Mouse (Mus musculus) regulatory T cell (primary cell): ENCODE measurements around the gene Amigo3.
"Not testable (repeated sequence)": the region's sequence is repeated elsewhere in the genome, so short reads cannot be mapped to it uniquely, and the experiment has no call there.

ENCODE experiments used
- in situ Hi-C: fragments of 300-600 bp; cut with MboI, MseI; formaldehyde crosslinking; loops from one replicate; pipeline ENCODE4 v1.15.1; 2025; ENCODE audit warnings: high pct_unique_total_duplicates

Gene Amigo3

DNA sequence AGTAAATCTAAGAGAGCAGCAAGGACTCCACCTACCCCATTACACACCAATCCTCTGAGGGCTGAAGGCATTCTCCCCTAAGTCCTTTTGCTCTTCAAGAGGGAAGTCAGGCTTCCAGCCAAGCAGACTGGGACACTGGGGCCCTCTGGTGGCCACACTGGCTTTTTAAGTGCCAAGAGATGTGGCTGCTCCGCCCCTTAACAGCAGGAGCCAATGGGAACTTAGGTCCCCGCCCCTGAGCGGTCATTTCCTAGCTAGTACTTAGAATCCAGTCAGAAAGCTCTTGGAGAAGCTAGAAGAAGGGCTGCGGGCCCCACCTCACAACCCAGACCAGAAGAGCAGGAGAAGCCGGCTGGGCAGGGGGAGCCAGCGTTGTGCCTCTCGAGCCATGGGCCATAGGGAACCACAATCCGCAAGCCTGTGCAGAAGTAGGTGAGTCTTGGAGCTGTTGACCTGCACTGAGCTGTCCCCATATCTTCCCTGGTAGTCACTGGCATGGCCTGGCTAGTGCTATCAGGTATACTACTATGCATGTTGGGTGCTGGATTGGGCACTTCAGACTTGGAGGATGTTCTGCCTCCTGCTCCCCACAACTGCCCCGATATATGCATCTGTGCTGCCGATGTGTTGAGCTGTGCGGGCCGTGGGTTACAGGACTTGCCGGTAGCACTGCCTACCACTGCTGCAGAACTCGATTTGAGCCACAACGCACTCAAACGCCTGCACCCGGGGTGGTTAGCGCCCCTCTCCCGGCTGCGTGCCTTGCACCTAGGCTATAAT lies at the start of gene Amigo3:
TSS of gene Amigo3 (plus strand) at position 275 of the 780 bp plus-strand sequence.
- in situ Hi-C loops, result no loop called here

DNA sequence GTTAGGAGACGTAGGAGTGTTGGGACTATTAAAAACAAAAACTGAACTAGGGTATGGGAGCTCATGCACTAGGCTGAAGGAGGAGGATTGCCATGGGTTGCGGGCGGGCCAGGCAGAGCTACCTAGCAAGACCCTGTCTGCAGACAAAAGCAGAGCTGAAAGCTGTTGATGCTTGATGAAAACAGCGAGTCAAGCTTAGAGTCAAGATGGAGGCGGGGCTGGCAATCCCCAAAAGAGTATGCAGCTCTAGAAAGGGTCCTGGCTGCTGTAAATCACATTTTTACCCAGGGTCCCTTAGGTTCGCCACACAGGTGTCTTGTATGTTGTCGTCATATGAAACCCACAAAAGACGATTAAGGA lies 49.4 kb upstream of the Amigo3 start:
- in situ Hi-C loops, result no loop called here

DNA sequence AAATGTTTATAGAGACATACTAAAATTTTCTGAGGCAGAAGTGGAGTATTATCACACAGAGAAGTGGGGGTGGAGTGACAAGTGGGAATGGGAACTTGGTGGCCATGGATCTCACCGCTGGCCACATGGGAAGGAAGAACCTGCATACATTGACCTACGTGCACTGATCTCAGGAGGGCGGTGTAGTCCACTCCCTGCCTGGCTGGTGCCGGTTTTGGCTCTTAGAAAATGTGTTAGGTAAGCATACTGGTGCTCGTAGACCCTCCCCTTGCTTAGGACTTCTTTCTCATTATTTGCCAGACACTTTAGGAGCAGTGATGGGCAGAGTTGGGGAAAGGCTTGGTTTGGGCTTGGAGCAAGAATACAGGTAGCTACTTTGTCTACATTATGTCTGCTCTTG lies 44.9 kb upstream of the Amigo3 start:
- in situ Hi-C loops, result no loop called here

DNA sequence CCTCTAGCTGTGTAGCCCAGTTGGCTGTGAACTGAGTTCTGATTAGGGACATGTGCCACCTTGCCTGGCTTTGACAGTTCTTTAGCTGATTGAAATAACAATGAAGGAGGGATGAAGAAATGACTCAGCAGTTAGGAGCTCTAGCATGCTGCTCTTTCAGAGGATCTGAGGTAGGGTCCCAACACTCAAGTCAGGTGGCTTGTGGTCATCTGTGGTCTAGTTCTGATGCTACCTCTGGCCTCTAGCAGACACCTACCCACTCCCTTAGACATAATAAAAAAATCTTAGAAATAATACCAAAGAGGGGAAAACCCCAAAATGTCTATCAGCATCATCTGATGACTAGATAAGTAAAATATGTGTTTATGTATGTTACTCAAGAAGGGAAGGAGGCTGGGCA lies 42.6 kb upstream of the Amigo3 start:
- in situ Hi-C loops, result no loop called here

DNA sequence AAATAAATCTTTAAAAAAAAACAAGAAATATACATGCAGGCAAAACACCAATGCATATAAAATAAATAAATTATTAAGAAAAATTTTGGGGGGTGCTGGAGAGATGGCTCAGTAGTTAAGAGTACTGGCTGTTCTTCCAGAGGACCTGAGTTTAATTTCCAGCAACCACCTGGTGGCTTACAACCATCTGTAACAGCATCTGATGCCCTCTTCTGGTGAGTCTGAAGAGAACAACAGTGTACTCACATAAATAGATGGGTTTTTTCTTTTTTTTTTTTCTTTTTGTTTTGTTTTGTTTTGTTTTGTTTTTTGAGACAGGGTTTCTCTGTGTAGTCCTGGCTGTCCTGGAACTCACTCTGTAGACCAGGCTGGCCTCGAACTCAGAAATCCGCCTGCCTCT lies 39.4 kb upstream of the Amigo3 start:
- in situ Hi-C loops, result not testable (repeated sequence)

DNA sequence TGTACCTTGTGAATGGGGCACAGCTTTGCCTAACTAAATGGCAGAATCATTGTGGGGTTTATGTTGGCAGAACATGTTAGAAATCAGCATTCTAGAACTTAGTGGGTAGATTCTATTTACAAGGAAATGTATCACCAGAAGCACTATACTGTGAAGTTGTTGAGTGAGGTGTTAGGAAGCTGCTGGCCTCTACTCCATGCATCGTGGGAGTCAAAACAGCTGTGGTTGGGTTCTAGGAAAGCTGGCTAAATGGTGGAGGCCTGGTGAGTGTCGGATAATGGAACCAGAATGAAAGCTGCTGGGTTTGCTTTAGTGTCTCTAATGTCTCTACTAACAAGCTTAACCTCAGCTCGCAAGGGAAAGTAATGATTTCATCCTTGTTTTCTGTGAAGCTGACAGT lies 35.8 kb upstream of the Amigo3 start:
- in situ Hi-C loops, result loop anchor here (5.0 kb wide), 1 partner anchor 50 kb away; no protein-coding TSS in a partner anchor

DNA sequence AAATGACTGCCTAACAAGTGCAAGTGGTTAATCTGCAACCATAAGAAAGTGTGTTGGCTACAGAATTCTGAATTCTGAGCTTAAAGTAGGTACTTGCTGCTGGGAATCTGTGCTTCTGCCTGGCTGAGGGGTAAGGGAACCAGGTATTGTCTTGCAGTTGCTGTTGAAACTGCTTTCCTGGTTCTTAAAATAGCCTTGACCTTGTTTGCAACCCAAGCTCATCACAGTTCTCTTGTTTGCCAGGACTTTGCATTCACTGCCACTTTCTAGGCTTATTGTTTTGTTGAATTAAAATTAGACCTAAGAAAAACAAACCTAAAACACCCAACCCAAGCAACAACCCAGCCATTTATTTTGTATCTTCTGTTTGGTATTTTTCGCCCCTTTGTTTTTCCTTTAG lies 32.2 kb upstream of the Amigo3 start:
- in situ Hi-C loops, result no loop called here

DNA sequence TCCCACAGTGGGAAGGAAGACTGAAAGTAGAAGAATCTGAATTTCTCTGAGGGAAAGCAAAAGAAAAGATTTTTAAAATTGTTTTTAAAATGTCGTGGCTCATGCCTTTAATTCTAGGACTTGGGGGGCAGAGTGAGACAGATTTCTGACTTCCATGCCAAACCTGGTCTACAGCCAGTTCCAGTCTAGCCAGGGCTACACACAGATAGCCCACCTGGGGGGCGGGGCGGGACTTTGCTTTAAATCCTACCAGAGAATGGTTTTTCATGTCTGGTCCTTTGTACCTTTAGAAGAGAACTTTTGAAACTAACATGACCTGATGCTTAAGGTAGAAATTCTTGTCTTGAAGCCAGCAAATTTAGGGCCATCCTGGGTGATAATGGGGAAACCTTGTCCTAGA lies 29.7 kb upstream of the Amigo3 start:
- in situ Hi-C loops, result no loop called here

DNA sequence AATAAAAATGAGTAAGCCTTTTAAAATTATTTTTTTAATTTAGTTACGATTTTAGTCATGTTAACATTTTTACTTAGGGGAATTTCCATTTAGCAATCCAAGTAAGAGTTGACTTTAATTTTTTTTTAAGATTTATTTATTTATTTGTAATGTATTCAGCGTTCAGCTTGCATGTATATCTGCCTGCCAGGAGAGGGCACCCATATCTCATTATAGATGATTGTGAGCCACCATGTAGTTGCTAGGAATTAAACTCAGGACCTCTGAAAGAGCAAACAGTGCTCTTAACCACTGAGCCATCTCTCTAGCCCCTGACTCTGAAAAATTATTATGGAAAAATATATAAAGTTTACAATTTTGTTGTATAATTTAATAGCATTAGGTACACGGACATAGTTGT lies 26.4 kb upstream of the Amigo3 start:
- in situ Hi-C loops, result no loop called here

DNA sequence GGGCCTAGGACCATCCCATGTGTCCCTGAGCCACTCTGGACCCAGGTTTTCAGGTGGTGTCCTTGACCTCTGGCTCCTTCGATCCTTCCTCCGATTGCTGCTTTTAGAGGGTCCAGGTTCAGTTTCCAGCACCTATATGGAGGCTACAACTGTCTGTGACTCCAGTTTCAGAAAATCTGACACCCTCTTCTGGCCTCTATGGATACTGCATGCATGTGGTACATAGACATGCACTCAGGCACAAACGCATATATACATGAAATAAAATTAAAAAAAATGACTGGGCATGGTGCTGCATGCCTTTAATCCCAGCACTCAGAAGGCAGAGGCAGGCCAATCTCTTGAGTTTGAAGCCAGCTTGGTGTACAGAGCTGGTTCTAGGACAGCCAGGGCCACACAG lies 25.1 kb upstream of the Amigo3 start:
- in situ Hi-C loops, result no loop called here

DNA sequence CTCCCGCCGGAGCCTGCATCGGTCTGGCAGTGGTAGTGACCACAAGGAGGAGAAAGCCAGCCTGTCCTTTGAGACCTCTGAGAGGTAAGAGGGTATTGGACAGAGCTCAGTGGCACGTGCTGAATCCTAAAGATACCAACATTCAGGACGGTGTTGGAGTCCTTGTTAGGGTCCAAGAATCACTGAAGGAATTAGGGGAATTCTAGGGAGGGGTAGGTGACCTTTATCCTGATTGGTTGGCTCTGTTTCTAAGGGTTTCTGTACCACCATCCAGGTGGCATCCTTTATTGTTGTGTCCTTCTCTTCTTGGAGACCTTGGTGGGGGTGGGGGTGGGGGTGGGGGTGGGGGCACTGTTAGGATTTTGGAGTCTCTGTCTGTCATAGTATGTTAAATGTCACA lies 20.8 kb upstream of the Amigo3 start:
- in situ Hi-C loops, result no loop called here

DNA sequence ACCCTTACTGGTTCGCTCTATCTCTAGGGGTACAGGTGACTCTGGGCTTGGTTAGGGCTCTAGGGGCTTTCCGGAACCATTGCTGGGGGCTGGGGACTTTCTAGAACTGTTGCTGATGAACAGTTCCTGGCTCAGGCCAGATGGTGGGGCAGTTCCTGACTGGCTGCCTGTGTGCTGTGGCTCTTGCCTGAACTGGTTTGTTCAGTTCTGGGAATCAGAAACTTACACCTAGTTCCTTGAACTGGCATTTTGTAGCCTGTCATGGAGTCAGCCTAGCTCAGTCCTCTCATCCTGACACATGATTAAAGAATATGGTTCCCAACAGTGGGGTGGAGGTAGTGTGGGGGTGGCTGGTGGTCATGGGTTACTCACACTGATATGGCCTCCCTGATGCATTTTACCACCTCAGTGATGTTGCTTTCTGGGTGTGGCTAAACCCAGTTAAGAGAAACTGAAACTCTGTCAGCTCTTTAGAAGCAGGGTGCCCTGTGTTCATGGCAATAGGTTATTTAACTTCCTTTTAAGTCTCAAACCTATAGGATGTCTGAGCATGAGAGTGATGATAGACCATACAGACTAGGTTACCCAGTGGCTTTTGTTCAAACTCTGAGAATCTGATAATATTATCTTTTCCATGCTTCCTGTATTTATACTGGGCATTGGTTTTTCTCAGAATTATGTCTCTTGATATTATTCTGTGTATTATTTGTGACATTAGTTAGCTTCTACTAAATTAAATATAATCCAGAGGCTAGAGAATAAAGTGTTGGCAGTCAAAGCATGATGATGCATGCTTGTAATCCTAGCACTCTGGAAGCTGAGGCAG lies 17.4 kb upstream of the Amigo3 start:
- in situ Hi-C loops, result no loop called here

DNA sequence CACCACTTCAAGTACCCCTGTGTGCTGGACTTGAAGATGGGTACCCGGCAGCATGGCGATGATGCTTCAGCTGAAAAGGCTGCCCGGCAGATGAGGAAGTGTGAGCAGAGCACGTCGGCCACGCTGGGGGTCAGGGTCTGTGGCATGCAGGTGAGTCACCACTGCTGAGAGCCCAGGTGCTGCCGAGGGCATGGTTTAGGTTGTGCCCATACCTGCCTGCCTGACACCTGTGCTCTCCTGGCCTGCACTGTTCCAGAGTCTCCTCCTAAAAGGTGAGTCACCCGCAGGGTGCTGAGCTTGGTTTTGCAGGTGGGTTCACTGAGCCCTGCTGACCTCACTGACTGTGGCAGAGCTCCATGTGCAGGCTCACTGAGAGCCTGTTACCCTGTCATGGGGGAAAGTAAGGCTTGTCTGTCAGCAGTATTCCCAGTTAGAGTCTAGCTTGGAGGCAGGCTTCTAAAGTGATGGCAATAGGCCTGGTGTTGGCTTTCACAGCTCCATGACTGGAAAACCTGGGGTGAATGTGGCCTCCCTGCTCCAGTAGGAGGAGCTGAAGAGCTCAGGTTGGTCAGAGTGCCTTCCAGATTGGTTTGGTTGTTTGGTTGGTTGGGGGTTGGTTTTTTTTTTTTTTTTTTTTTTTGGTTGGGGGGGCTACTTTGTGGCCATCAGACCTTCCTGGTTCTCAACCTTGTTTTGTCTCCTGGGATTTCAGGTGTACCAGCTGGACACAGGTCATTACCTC lies 8.0 kb upstream of the Amigo3 start:
- in situ Hi-C loops, result no loop called here

DNA sequence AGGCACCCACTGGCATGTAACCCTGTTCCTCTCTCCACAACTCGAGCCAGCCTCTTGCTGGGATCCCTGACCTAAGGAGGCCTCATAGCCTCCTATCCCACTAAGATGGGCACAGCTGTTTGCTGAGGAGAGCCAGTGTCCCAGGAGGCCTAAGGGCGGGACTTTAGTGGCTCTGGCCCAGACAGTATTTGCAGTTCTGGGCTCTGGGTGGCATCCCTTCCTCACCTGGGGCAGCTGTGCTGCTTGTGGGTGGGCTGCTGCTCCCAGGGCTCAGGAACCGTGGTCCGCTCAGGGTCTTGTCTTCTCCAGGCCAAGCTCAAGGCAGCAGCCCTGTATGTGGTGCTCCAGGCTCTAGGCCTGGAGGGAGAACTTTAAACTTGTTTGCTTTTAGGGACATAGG lies 6.4 kb upstream of the Amigo3 start:
- in situ Hi-C loops, result no loop called here

DNA sequence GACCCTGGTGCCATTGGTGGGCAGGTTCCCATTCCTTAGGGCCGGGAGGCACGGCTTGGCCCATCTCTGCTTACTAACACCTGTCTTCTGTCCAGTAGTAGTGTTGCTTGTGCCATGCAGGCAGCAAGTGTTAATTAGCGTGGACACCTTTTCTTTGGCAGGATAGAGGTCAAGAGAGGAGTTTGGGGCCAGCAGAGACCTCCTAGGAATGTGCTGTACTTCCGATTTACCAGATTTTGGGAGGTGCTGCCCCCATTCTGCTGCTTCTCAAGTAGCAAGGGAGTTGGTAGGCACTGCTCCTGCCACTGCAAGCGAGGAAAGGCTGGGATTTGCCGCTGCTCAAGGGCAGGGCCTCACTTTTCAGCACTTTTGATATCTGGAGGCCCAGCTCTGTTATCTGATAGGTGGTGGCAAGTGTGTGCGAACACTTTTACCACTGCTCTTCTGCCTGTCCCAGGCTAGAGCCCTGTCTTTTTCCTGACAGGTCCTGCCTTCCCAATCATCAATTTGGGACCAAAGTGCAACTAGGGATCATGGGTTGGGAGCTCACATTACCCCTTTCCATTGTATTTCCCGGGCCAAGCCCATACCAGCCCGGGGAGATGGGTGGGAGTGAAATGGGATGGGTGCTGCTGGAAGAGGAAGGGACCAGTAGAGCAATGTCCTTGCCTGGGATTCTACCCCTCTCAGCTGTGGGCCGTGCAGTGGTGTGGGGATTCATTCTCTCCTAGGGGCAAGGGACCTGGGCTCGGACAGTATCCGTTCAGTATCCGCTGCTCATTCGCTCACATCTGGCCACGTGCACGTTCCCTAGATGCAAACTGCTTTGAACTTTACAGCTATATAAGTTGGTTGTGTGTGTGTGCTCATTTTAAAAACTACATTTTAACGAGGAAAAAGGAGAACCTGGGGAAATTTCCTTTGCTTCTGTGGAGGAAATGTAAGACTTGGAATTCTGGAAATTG lies 5.1 kb upstream of the Amigo3 start:
- in situ Hi-C loops, result no loop called here

DNA sequence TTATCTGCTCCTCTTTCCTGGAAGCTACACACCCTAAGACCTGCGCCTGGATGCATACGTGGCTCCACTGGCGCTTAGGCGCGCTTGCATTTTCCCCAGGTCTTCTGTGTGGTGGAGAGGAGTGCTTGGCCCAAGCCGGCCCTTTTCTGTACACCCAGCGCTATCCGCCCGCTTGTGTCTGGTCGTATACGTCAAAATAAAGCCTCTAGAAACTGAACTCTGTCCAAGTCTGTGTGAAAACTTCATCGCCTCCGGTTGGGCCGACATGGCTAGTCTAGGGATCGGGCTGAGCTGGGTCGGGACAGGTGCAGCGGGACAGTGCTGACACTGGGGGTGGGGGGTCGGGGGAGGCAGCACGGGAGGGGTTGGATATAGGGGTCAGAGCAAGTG lies 4.4 kb upstream of the Amigo3 start:
- in situ Hi-C loops, result no loop called here

DNA sequence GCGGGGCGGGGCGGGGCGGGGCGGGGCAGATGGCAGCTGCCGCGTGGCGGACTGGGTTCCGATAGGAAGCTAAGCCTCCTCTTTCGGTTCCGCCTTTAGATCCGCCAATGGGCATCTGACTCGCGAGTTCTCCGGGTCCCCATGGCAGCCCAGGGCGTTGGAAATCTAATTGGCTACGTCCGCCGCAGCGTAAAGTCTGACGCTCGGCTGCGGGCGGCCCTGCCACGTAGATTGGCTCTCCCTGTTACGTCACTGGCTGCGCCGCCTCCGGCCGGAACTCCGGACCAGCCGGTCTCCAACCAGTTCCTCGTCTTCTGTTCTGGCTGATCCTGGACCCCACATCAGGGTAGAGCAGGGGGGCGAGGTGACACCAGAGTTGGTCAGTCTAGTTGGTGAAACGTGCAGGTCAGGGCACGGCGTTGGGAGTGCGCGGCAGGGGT lies 3.9 kb upstream of the Amigo3 start, which contains the start of gene Gmppb:
TSS of gene Gmppb (plus strand) at position 227 of the 440 bp plus-strand sequence.
- in situ Hi-C loops, result no loop called here

DNA sequence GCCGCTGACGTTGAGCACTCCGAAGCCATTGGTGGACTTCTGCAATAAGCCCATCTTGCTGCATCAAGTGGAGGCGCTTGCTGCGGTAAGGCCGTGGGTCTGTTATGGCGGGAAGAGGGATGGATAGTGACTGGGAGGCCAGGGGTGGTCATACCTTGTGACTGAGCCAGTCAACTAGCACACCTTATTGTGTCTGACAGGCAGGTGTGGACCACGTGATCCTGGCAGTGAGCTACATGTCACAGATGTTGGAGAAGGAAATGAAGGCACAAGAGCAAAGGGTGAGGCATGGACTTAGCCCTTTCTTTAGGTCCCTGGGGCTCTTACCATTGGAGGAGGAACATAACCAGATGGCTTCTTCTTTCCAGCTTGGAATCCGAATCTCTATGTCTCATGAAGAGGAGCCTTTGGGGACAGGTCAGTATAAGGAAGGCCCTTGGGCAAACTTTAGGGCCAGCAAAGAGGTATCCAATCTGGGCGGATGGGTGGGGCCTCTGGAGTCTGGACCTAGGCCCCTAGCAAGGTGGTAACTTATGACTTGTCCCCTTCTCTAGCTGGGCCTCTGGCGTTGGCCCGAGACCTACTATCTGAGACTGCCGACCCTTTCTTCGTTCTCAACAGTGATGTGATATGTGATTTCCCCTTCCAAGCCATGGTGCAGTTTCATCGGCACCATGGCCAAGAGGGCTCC lies 3.3 kb upstream of the Amigo3 start:
- in situ Hi-C loops, result no loop called here

DNA sequence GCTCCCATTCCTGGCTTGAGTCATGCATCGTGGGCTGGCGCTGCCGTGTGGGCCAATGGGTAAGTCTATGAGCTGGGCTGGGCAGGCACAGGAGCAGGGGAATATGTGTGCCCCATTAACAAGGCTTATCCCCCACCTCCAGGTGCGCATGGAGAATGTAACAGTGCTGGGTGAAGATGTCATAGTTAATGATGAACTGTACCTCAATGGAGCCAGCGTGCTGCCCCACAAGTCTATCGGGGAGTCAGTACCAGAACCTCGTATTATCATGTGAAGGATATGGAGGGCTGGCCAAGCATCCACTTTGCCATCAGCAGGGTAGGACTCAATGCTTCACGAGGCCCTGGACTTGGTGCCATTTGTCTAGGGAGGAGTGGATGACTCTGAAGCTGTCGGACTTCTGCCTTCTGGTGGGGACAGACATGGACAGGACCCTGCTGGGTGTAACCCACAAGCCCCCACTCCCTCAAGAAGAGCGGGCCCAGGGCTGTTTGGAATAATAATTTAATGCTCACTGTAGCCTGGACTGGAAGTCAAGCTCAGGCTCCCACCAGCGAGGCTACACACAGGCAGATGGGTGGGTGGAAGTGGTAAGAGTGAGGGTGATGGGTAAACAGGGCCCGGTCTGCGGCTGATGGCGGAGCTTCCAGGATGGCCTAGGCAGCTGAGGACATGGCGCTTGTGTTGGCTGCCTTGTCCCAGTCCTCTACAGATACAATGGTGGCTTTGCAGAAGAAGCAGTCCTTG lies 1.6 kb upstream of the Amigo3 start:
- in situ Hi-C loops, result no loop called here

DNA sequence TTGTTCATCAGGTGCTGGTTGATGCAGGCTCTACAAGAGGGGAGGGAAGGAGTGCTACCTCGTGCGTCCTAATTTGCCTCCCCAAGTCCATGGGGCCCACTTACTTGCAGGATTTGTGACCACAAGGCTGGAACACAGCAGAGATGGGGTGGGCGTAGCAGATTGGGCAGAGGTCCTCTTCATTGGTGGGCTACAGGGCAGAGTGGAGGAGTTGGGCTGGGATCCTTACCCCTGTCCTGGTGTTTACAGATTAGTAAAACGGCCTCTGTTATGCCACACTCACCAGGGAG lies 1.1 kb upstream of the Amigo3 start:
- in situ Hi-C loops, result no loop called here
